14 mouse cellular contexts compared by ENCODE assay signal in the genomic region with DNA sequence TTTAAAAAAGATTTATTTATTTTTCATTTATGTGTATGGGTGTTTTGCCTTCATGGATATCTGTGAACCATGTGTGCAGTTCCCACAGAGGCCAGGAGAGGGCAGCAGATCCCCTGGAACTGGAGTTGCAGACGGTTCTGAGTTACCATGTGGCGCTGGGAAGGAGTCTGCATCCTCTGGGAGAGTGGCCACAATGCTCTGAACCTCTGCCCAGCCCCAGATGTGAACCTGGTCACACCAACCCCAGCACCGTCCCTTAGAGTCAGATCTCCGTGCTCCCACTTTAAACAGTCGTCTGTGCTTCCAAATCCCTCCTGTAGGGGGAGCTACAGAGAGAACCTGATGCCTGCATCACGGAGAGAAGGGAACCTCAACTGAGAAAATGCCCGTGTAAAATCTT.
DNase-seq lines count a peak whose midpoint lies in the region; ATAC-seq and TF ChIP-seq lines count a peak whose summit lies in the region.
"Had no signal": no experiment of that assay in that cellular context is flagged by ENCODE, and none has a peak within 500 bp of the region (broad histone marks: within the 10 kb centered on the region; RNA-seq: fewer than 3 reads in every experiment).

No protein-coding gene starts in this region.

- no peak for ATAC-seq in heart, postnatal 0 days (ENCODE audit: insufficient read depth, low read depth)
- ATAC-seq in heart, embryonic 12.5 days (ENCODE audit: insufficient number of reproducible peaks, low FRiP score): no peak
- ATAC-seq in liver, embryonic 14.5 days (ENCODE audit: insufficient read depth): no peak
- no peak for ATAC-seq in hindbrain, embryonic 16.5 days

- TF ChIP-seq EP300 in heart, postnatal 0 days (IDR thresholded peaks at IDR 0.05; ENCODE audit: low read depth): no peak
- TF ChIP-seq EP300 in liver, embryonic 14.5 days (IDR thresholded peaks at IDR 0.05; ENCODE audit: low read depth): no peak
- no peak for TF ChIP-seq EP300 in ES-Bruce4 (IDR thresholded peaks at IDR 0.05; ENCODE audit: insufficient read depth, low read depth, low read length)

- WGBS in heart, postnatal 0 days: 82% methylated on average over 7 of the region's 7 CpGs
- 69% methylated on average over 7 of the region's 7 CpGs for WGBS in heart, embryonic 12.5 days
- 54% methylated on average over 7 of the region's 7 CpGs for whole genome bisulfite sequencing in liver, embryonic 14.5 days (ENCODE audit: insufficient replicate concordance)
- WGBS in hindbrain, embryonic 16.5 days: 83% methylated on average over 7 of the region's 7 CpGs

- no peak overlapping the region for H3K9ac ChIP-seq in heart, postnatal 0 days (replicated peaks; ENCODE audit: low read depth, low read length)
- H3K9ac ChIP-seq in heart, embryonic 12.5 days: no peak overlapping the region
- no peak overlapping the region for H3K9ac ChIP-seq in liver, embryonic 14.5 days (replicated peaks)
- no peak overlapping the region for H3K9ac ChIP-seq in ES-Bruce4 (ENCODE audit: low read depth, poor library complexity, severe bottlenecking)
- H3K9ac ChIP-seq in hindbrain, embryonic 16.5 days (ENCODE audit: low read depth, low read length): no peak overlapping the region
- H3K9ac ChIP-seq: embryonic facial prominence, embryonic 15.5 days; heart, embryonic 15.5 days; limb, embryonic 12.5 days; stomach, embryonic 15.5 days had no signal

- no peaks in the 10 kb centered on the region for H3K36me3 ChIP-seq in heart, postnatal 0 days (replicated peaks; ENCODE audit: control insufficient read depth, insufficient read depth, low read length)
- H3K36me3 ChIP-seq in heart, embryonic 12.5 days: no peaks in the 10 kb centered on the region
- no peaks in the 10 kb centered on the region for H3K36me3 ChIP-seq in liver, embryonic 14.5 days (replicated peaks; ENCODE audit: control insufficient read depth, insufficient read depth, low read depth)
- no peaks in the 10 kb centered on the region for H3K36me3 ChIP-seq in ES-Bruce4 (ENCODE audit: control insufficient read depth, insufficient read depth, low read length, poor library complexity, severe bottlenecking)
- H3K36me3 ChIP-seq in hindbrain, embryonic 16.5 days (ENCODE audit: control insufficient read depth, insufficient read depth, low read length): no peaks in the 10 kb centered on the region
- H3K36me3 ChIP-seq: embryonic facial prominence, embryonic 15.5 days; heart, embryonic 15.5 days; limb, embryonic 12.5 days; stomach, embryonic 15.5 days had no signal

- H3K4me3 ChIP-seq in heart, postnatal 0 days (ENCODE audit: low read depth, low read length): no peak overlapping the region
- H3K4me3 ChIP-seq in heart, embryonic 12.5 days: no peak overlapping the region
- H3K4me3 ChIP-seq in liver, embryonic 14.5 days (ENCODE audit: insufficient read depth in 1 of 2, low read depth in 2 of 2, low read length in 2 of 2): no peak overlapping the region
- no peak overlapping the region for H3K4me3 ChIP-seq in ES-Bruce4 (ENCODE audit: low read depth, low read length)
- no peak overlapping the region for H3K4me3 ChIP-seq in hindbrain, embryonic 16.5 days (ENCODE audit: low read length)
- H3K4me3 ChIP-seq: embryonic facial prominence, embryonic 15.5 days; heart, embryonic 15.5 days; limb, embryonic 12.5 days; stomach, embryonic 15.5 days had no signal

- no peaks in the 10 kb centered on the region for H3K4me1 ChIP-seq in heart, postnatal 0 days (ENCODE audit: control insufficient read depth, insufficient read depth)
- H3K4me1 ChIP-seq in heart, embryonic 12.5 days (replicated peaks): no peaks in the 10 kb centered on the region
- no peaks in the 10 kb centered on the region for H3K4me1 ChIP-seq in liver, embryonic 14.5 days (replicated peaks; ENCODE audit: control insufficient read depth in 2 of 2, insufficient read depth in 2 of 2, low read length in 1 of 2)
- no peaks in the 10 kb centered on the region for H3K4me1 ChIP-seq in ES-Bruce4 (ENCODE audit: control insufficient read depth, insufficient read depth, low read length)
- H3K4me1 ChIP-seq in hindbrain, embryonic 16.5 days (ENCODE audit: control insufficient read depth, insufficient read depth, low read depth, low read length): peaks cover 17% of the 10 kb centered on the region
- H3K4me1 ChIP-seq: embryonic facial prominence, embryonic 15.5 days; heart, embryonic 15.5 days; limb, embryonic 12.5 days had no signal

- H3K4me2 ChIP-seq in heart, postnatal 0 days (ENCODE audit: low read depth, low read length): no peak overlapping the region
- no peak overlapping the region for H3K4me2 ChIP-seq in heart, embryonic 12.5 days
- no peak overlapping the region for H3K4me2 ChIP-seq in liver, embryonic 14.5 days (ENCODE audit: low read depth)
- no peak overlapping the region for H3K4me2 ChIP-seq in hindbrain, embryonic 16.5 days (ENCODE audit: low read length)
- H3K4me2 ChIP-seq: embryonic facial prominence, embryonic 15.5 days; heart, embryonic 15.5 days; limb, embryonic 12.5 days; stomach, embryonic 15.5 days had no signal

- peak; percentile 22; the same call in 1 of the 2 replicates for TF ChIP-seq CTCF in heart, postnatal 0 days (IDR thresholded peaks at IDR 0.05; ENCODE audit: low read depth)
- TF ChIP-seq CTCF in liver, embryonic 14.5 days (IDR thresholded peaks at IDR 0.05; ENCODE audit: low read depth): peak; percentile 65
- TF ChIP-seq CTCF in ES-Bruce4 (IDR thresholded peaks at IDR 0.05; ENCODE audit: low read depth, low read length): peak; percentile 63
- TF ChIP-seq CTCF in brain, embryonic 14.5 days (IDR thresholded peaks at IDR 0.05; ENCODE audit: borderline replicate concordance, extremely low read depth, insufficient read depth, insufficient read length): peak; percentile 51

- DNase-seq in heart, postnatal 0 days (ENCODE audit: low spot score): no peak
- no peak for DNase-seq in liver, embryonic 14.5 days (ENCODE audit: low read depth in 3 of 3, low spot score in 3 of 3)
- DNase-seq in liver: no peak
- no peak for DNase-seq in brain, embryonic 14.5 days (ENCODE audit: low read depth)
- DNase-seq in frontal cortex, postnatal 36 days (ENCODE audit: low spot score in 2 of 2): no peak
- DNase-seq: cerebellum, adult 11 months; right cerebral cortex, adult 18-20 months had no signal

- H3K27ac ChIP-seq in heart, postnatal 0 days (ENCODE audit: low read depth): no peak overlapping the region
- H3K27ac ChIP-seq in heart, embryonic 12.5 days (ENCODE audit: poor library complexity, severe bottlenecking): no peak overlapping the region
- H3K27ac ChIP-seq in liver, embryonic 14.5 days: no peak overlapping the region
- H3K27ac ChIP-seq in ES-Bruce4 (ENCODE audit: insufficient read depth, low read length): no peak overlapping the region
- H3K27ac ChIP-seq in hindbrain, embryonic 16.5 days (ENCODE audit: low read depth, low read length): no peak overlapping the region
- H3K27ac ChIP-seq: embryonic facial prominence, embryonic 15.5 days; heart, embryonic 15.5 days; limb, embryonic 12.5 days; stomach, embryonic 15.5 days had no signal

- no peaks in the 10 kb centered on the region for H3K27me3 ChIP-seq in heart, postnatal 0 days (ENCODE audit: control insufficient read depth, insufficient read depth, low read length)
- H3K27me3 ChIP-seq in heart, embryonic 12.5 days (replicated peaks): peaks cover 3% of the 10 kb centered on the region; the same call in 1 of the 2 replicates
- H3K27me3 ChIP-seq in liver, embryonic 14.5 days (ENCODE audit: control insufficient read depth, insufficient read depth, low read length): no peaks in the 10 kb centered on the region
- no peaks in the 10 kb centered on the region for H3K27me3 ChIP-seq in ES-Bruce4 (ENCODE audit: control insufficient read depth, insufficient read depth, low read length, poor library complexity, severe bottlenecking)
- no peaks in the 10 kb centered on the region for H3K27me3 ChIP-seq in hindbrain, embryonic 16.5 days (replicated peaks; ENCODE audit: control insufficient read depth, insufficient read depth, low read length)
- H3K27me3 ChIP-seq: stomach, embryonic 15.5 days had no signal

- H3K9me3 ChIP-seq in heart, postnatal 0 days (replicated peaks; ENCODE audit: control insufficient read depth, low read length): no peaks in the 10 kb centered on the region
- H3K9me3 ChIP-seq in heart, embryonic 12.5 days (replicated peaks): 0 out of 2 replicates have a peak, but pooled peaks cover 8% of the 10 kb centered on the region
- no peaks in the 10 kb centered on the region for H3K9me3 ChIP-seq in liver, embryonic 14.5 days (ENCODE audit: control insufficient read depth, low read length)
- H3K9me3 ChIP-seq in ES-Bruce4 (replicated peaks; ENCODE audit: control insufficient read depth, insufficient read depth, low read length, poor library complexity, severe bottlenecking): no peaks in the 10 kb centered on the region
- H3K9me3 ChIP-seq in hindbrain, embryonic 16.5 days (ENCODE audit: control insufficient read depth, low read length): peaks cover 3% of the 10 kb centered on the region; the same call in 1 of the 2 replicates
- H3K9me3 ChIP-seq: heart, embryonic 15.5 days; stomach, embryonic 15.5 days had no signal

- TF ChIP-seq POLR2A in ES-Bruce4 (IDR thresholded peaks at IDR 0.05; ENCODE audit: insufficient read depth, low read length): no peak
- no peak for TF ChIP-seq POLR2A in brain, embryonic 14.5 days (IDR thresholded peaks at IDR 0.05; ENCODE audit: borderline replicate concordance, extremely low read depth, insufficient read depth, insufficient read length, poor library complexity, severe bottlenecking)
